Mouse (Mus musculus): ENCODE measurements around the gene Tatdn3. TPM values are rescaled to one million over a fixed set of nuclear protein-coding genes. Genes with fewer than 3 reads are reported as not detected.

Gene Tatdn3
- 14.5 and 17.6 TPM in 2 replicates for polyA plus RNA-seq (2016; fragmentation: Nextera tagmentation; extraction: Ambion mirVana)

GRCm38 (mm10) chr1:191062781-191063485 is at the start of gene Tatdn3, which contains the start of gene Nsl1:
Gene Tatdn3 (minus strand): TSS chr1:191062932.
Gene Nsl1 (plus strand): TSS chr1:191063012.
- under 1% methylated on average over 54 of the region's 56 CpGs for WGBS
- peak within 1 kb of the TSS; percentile 95 for H3K4me2 ChIP-seq (replicated peaks)
- peak within 1 kb of the TSS; percentile 86 for H3K4me3 ChIP-seq
- peaks cover 20% of the 10 kb centered on the region for H3K36me3 ChIP-seq
- peak; percentile 91 for ATAC-seq (ENCODE audit: low FRiP score)
- H3K27ac ChIP-seq = peak within 1 kb of the TSS; percentile 44; the same call in 1 of the 2 replicates
- peaks cover 18% of the 10 kb centered on the region for H3K4me1 ChIP-seq
- no peaks in the 10 kb centered on the region; the same call in 1 of the 2 replicates for H3K27me3 ChIP-seq
- peak within 1 kb of the TSS; percentile 76 for H3K9ac ChIP-seq
- H3K9me3 ChIP-seq (replicated peaks) = no peaks in the 10 kb centered on the region

- 50% methylated on average over 8 of the region's 8 CpGs for WGBS
- Histone ChIP-seq H3K4me1 (peaks cover 6% of the 10 kb centered on the region; the same call in 1 of the 2 replicates), H3K27ac (no peak overlapping the region), H3K4me2 (replicated peaks) (no peak overlapping the region), H3K9me3 (replicated peaks) (no peaks in the 10 kb centered on the region), H3K36me3 (no peaks in the 10 kb centered on the region), H3K4me3 (no peak overlapping the region), H3K27me3 (no peaks in the 10 kb centered on the region), H3K9ac (no peak overlapping the region)
- ATAC-seq (ENCODE audit: low FRiP score) = no peak
These were observed 48.4 kb upstream of the Tatdn3 start for GRCm38 (mm10) chr1:191111146-191111545.

- H3K9me3 ChIP-seq (replicated peaks) = no peaks in the 10 kb centered on the region
- no peak for ATAC-seq (ENCODE audit: low FRiP score)
- no peaks in the 10 kb centered on the region for H3K36me3 ChIP-seq
- peaks cover 6% of the 10 kb centered on the region; the same call in 1 of the 2 replicates for H3K4me1 ChIP-seq
- no peaks in the 10 kb centered on the region for H3K27me3 ChIP-seq
- no peak overlapping the region for H3K9ac ChIP-seq
- no peak overlapping the region for H3K4me2 ChIP-seq (replicated peaks)
- WGBS = 87% methylated on average over 9 of the region's 9 CpGs
- H3K27ac ChIP-seq = no peak overlapping the region
- no peak overlapping the region for H3K4me3 ChIP-seq
These were observed 47.2 kb upstream of the Tatdn3 start for GRCm38 (mm10) chr1:191109907-191110306.

GRCm38 (mm10) chr1:191107306-191107705 is 44.6 kb upstream of the Tatdn3 start:
- H3K36me3 ChIP-seq = no peaks in the 10 kb centered on the region
- no peaks in the 10 kb centered on the region for H3K9me3 ChIP-seq (replicated peaks)
- H3K4me3 ChIP-seq = no peak overlapping the region
- H3K27ac ChIP-seq = no peak overlapping the region
- 78% methylated on average over 10 of the region's 10 CpGs for WGBS
- no peak for ATAC-seq (ENCODE audit: low FRiP score)
- H3K4me1 ChIP-seq = peaks cover 6% of the 10 kb centered on the region; the same call in 1 of the 2 replicates
- H3K27me3 ChIP-seq = no peaks in the 10 kb centered on the region
- H3K9ac ChIP-seq = no peak overlapping the region
- H3K4me2 ChIP-seq (replicated peaks) = no peak overlapping the region

- WGBS = 85% methylated on average over 9 of the region's 9 CpGs
- no peak for ATAC-seq (ENCODE audit: low FRiP score)
- Histone ChIP-seq H3K4me1 (no peaks in the 10 kb centered on the region), H3K27ac (no peak overlapping the region), H3K4me2 (replicated peaks) (no peak overlapping the region), H3K9ac (no peak overlapping the region), H3K4me3 (no peak overlapping the region), H3K27me3 (0 out of 2 replicates have a peak, but pooled peaks cover 5% of the 10 kb centered on the region), H3K9me3 (replicated peaks) (no peaks in the 10 kb centered on the region), H3K36me3 (no peaks in the 10 kb centered on the region)
These were observed 42.5 kb upstream of the Tatdn3 start for GRCm38 (mm10) chr1:191105246-191105645.

GRCm38 (mm10) chr1:191102730-191103370 is 40.1 kb upstream of the Tatdn3 start:
- H3K36me3 ChIP-seq = no peaks in the 10 kb centered on the region
- WGBS = 79% methylated on average over 15 of the region's 15 CpGs
- no peak overlapping the region for H3K4me2 ChIP-seq (replicated peaks)
- H3K27me3 ChIP-seq = peaks cover 28% of the 10 kb centered on the region
- H3K4me3 ChIP-seq = no peak overlapping the region
- H3K9ac ChIP-seq = no peak overlapping the region
- H3K9me3 ChIP-seq (replicated peaks) = no peaks in the 10 kb centered on the region
- H3K27ac ChIP-seq = no peak overlapping the region
- peaks cover 6% of the 10 kb centered on the region for H3K4me1 ChIP-seq
- no peak for ATAC-seq (ENCODE audit: low FRiP score)

- H3K36me3 ChIP-seq = no peaks in the 10 kb centered on the region
- peaks cover 12% of the 10 kb centered on the region for H3K4me1 ChIP-seq
- no peaks in the 10 kb centered on the region for H3K9me3 ChIP-seq (replicated peaks)
- H3K4me2 ChIP-seq (replicated peaks) = no peak overlapping the region
- H3K4me3 ChIP-seq = no peak overlapping the region
- H3K27ac ChIP-seq = no peak overlapping the region
- peaks cover 41% of the 10 kb centered on the region for H3K27me3 ChIP-seq
- 71% methylated on average over 5 of the region's 5 CpGs for WGBS
- H3K9ac ChIP-seq = no peak overlapping the region
- no peak for ATAC-seq (ENCODE audit: low FRiP score)
These were observed 37.1 kb upstream of the Tatdn3 start for GRCm38 (mm10) chr1:191099772-191100291.

- Histone ChIP-seq H3K36me3 (no peaks in the 10 kb centered on the region), H3K4me3 (no peak overlapping the region), H3K9ac (no peak overlapping the region), H3K27me3 (peaks cover 41% of the 10 kb centered on the region), H3K4me1 (peaks cover 12% of the 10 kb centered on the region), H3K9me3 (replicated peaks) (no peaks in the 10 kb centered on the region), H3K27ac (no peak overlapping the region), H3K4me2 (replicated peaks) (no peak overlapping the region; the same call in 1 of the 2 replicates)
- no peak for ATAC-seq (ENCODE audit: low FRiP score)
- 36% methylated on average over 5 of the region's 5 CpGs for WGBS
These were observed 36.4 kb upstream of the Tatdn3 start for GRCm38 (mm10) chr1:191099114-191099513.

- peaks cover 41% of the 10 kb centered on the region for H3K27me3 ChIP-seq
These were observed 35.3 kb upstream of the Tatdn3 start, which contains the start of gene Batf3 for GRCm38 (mm10) chr1:191097802-191098747. Gene Batf3 (plus strand): TSS chr1:191097847.

GRCm38 (mm10) chr1:191096871-191097681 is 34.3 kb upstream of the Tatdn3 start:
- Histone ChIP-seq H3K4me1 (peaks cover 12% of the 10 kb centered on the region), H3K27me3 (peaks cover 41% of the 10 kb centered on the region), H3K9ac (peak overlapping the region; percentile 61), H3K4me3 (peak overlapping the region; percentile 55), H3K27ac (no peak overlapping the region), H3K36me3 (no peaks in the 10 kb centered on the region), H3K9me3 (replicated peaks) (no peaks in the 10 kb centered on the region), H3K4me2 (replicated peaks) (peak overlapping the region; percentile 96)
- WGBS = 55% methylated on average over 14 of the region's 14 CpGs
- ATAC-seq (ENCODE audit: low FRiP score) = no peak

More at GRCm38 (mm10) chr1:191097802-191098747, 35.3 kb upstream of the Tatdn3 start, which contains the start of gene Batf3:
- Histone ChIP-seq H3K4me2 (replicated peaks) (peak within 1 kb of the TSS; percentile 96), H3K9me3 (replicated peaks) (no peaks in the 10 kb centered on the region), H3K4me1 (peaks cover 12% of the 10 kb centered on the region), H3K9ac (peak within 1 kb of the TSS; percentile 61), H3K36me3 (no peaks in the 10 kb centered on the region), H3K4me3 (peak within 1 kb of the TSS; percentile 55), H3K27ac (no peak within 1 kb of the TSS)
- ATAC-seq (ENCODE audit: low FRiP score) = peak; percentile 77
- WGBS = under 1% methylated on average over 72 of the region's 95 CpGs

GRCm38 (mm10) chr1:191095019-191095418 is 32.3 kb upstream of the Tatdn3 start:
- Histone ChIP-seq H3K36me3 (no peaks in the 10 kb centered on the region), H3K9ac (no peak overlapping the region), H3K27ac (no peak overlapping the region), H3K9me3 (replicated peaks) (no peaks in the 10 kb centered on the region), H3K27me3 (peaks cover 34% of the 10 kb centered on the region), H3K4me2 (replicated peaks) (no peak overlapping the region), H3K4me1 (peaks cover 12% of the 10 kb centered on the region), H3K4me3 (no peak overlapping the region)
- ATAC-seq (ENCODE audit: low FRiP score) = no peak
- WGBS = 73% methylated on average over 9 of the region's 9 CpGs
